Mouse (Mus musculus): ENCODE measurements around the gene Ptgir.

Gene Ptgir

GRCm38 (mm10) chr7:16949908-16950841, 43.9 kb downstream of the Ptgir start:
- in situ Hi-C loops (cut with MboI; ENCODE audit: low pct_unique_long_range_greater_than_20kb in 1 of 2, low sequenced_read_pairs in 2 of 2, unreplicated experiment in 1 of 2) = loop anchor here (5.0 kb wide), 1 partner anchor 47 kb away; no protein-coding TSS in a partner anchor

GRCm38 (mm10) chr7:16950861-16951635, 44.8 kb downstream of the Ptgir start:
- in situ Hi-C loops (cut with MboI; ENCODE audit: low pct_unique_long_range_greater_than_20kb in 1 of 2, low sequenced_read_pairs in 2 of 2, unreplicated experiment in 1 of 2) = loop anchor here (5.0 kb wide), 1 partner anchor 46 kb away; no protein-coding TSS in a partner anchor

GRCm38 (mm10) chr7:16953776-16954175, 47.5 kb downstream of the Ptgir start:
- in situ Hi-C loops (cut with MboI; ENCODE audit: low pct_unique_long_range_greater_than_20kb in 1 of 2, low sequenced_read_pairs in 2 of 2, unreplicated experiment in 1 of 2) = loop anchor here (5.0 kb wide), 1 partner anchor 44 kb away; no protein-coding TSS in a partner anchor

GRCm38 (mm10) chr7:16955712-16956111, 49.4 kb downstream of the Ptgir start:
- in situ Hi-C loops (cut with MboI; ENCODE audit: low pct_unique_long_range_greater_than_20kb in 1 of 2, low sequenced_read_pairs in 2 of 2, unreplicated experiment in 1 of 2) = no loop called here

- in situ Hi-C loops (cut with MboI; ENCODE audit: low pct_unique_long_range_greater_than_20kb in 1 of 2, low sequenced_read_pairs in 2 of 2, unreplicated experiment in 1 of 2) = no loop called here
Measured at GRCm38 (mm10) chr7:16956410-16957265, 50.3 kb downstream of the Ptgir start.

- in situ Hi-C loops (cut with MboI; ENCODE audit: low pct_unique_long_range_greater_than_20kb in 1 of 2, low sequenced_read_pairs in 2 of 2, unreplicated experiment in 1 of 2) = no loop called here
Measured at GRCm38 (mm10) chr7:16959539-16960187, 53.4 kb downstream of the Ptgir start, which contains the start of gene Pnmal1. Gene Pnmal1, plus strand, starts transcription at chr7:16959679.
